Mouse (Mus musculus): ENCODE results near the gene Arhgef18.

The Arhgef18 gene

DNA sequence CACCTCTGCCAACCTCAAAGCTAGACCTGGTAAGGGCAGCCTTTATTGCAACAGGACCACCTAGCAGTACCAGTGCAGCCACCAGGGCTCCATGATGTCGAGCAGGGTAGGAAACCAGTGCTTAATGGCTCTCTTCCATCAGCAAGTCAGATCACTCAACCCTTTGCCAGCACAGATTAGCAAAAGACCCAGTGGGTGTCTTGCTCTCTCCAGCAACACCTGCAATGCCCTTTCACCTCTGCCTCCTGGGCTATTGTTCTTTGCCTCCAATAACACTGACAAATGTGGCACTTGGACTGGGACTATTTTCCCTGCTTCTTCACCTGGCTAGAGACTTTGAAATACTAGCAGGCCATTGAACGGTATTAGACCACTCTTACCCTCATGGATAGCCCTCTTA is 56.4 kb downstream of the Arhgef18 start:
- in situ Hi-C loops (cut with MboI; ENCODE audit: low sequenced_read_pairs) = no loop called here

DNA sequence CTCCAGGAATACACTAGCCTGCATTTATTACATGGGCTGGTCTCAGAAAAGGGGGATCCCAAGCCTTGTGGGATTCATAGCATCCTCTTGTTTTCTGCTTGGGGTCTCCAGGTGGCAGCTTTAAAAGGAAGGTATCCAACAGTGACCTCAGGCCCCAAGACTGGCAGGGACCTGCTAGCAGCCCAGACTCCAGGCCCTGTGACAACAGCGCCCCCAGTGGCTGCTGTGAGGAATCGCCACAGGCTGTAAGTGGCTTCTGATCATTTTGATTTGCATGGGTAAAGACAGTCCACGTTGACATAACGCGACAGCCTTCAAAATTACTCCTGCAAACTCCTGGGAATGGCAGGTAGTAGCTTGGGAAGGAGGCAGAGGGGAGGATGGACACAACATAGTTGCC is 57.9 kb downstream of the Arhgef18 start:
- in situ Hi-C loops (cut with MboI; ENCODE audit: low sequenced_read_pairs) = no loop called here

DNA sequence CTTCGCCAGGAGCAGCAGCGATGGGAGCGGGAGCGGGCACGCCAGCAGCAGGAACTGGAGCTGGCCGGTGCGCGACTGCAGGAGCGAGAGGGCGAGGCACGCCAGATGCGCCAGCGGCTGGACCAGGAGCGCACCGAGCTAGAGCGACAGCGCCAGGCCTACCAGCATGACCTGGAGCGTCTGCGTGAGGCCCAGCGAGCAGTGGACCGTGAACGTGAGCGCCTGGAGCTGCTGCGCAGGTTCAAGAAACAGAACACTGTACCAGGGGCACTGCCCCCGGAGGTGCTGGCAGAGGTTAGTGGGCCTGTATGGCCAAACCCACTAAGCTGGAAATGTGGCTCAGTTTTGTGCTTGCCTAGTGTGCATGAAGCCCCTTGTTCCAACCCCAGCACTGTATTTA is 59.2 kb downstream of the Arhgef18 start:
- in situ Hi-C loops (cut with MboI; ENCODE audit: low sequenced_read_pairs) = no loop called here

- in situ Hi-C loops (cut with MboI; ENCODE audit: low sequenced_read_pairs) = no loop called here
Measured at GRCm38 (mm10) chr8:3463248-3463647, 70.4 kb downstream of the Arhgef18 start.

- in situ Hi-C loops (cut with MboI; ENCODE audit: low sequenced_read_pairs) = no loop called here
Measured at GRCm38 (mm10) chr8:3464309-3464708, 71.5 kb downstream of the Arhgef18 start.

- in situ Hi-C loops (cut with MboI; ENCODE audit: low sequenced_read_pairs) = no loop called here
Measured at GRCm38 (mm10) chr8:3467006-3467885, 74.4 kb downstream of the Arhgef18 start, which contains the start of gene Pex11g. Gene Pex11g (minus strand): TSS chr8:3467680.

GRCm38 (mm10) chr8:3467886-3468545 is 75.2 kb downstream of the Arhgef18 start:
- in situ Hi-C loops (cut with MboI; ENCODE audit: low sequenced_read_pairs) = no loop called here

GRCm38 (mm10) chr8:3468838-3469237 is 76.0 kb downstream of the Arhgef18 start:
- in situ Hi-C loops (cut with MboI; ENCODE audit: low sequenced_read_pairs) = no loop called here

DNA sequence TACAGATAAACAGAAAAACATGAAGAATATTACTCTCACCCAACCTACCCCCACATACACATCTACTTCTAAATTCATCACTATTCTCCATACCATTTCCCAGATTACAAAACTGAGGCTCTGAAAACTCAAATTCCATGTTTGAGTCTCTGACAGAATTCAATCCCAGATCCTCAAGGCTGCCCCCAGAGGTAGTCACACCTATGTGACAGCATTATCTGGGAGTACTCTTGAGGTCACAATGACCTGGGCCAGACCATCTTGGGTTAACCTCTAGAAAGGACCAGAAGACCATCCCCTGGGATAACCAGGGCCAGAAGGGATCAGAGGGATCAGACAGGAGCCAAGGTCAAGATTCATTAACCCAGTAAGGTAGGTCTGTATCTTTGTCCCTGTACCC is 77.8 kb downstream of the Arhgef18 start, which contains the start of gene Tex45:
TSS of gene Tex45 (plus strand) at position 301 of the 400 bp plus-strand sequence.
- in situ Hi-C loops (cut with MboI; ENCODE audit: low sequenced_read_pairs) = no loop called here

GRCm38 (mm10) chr8:3475715-3476429 is 83.1 kb downstream of the Arhgef18 start:
- in situ Hi-C loops (cut with MboI; ENCODE audit: low sequenced_read_pairs) = no loop called here

DNA sequence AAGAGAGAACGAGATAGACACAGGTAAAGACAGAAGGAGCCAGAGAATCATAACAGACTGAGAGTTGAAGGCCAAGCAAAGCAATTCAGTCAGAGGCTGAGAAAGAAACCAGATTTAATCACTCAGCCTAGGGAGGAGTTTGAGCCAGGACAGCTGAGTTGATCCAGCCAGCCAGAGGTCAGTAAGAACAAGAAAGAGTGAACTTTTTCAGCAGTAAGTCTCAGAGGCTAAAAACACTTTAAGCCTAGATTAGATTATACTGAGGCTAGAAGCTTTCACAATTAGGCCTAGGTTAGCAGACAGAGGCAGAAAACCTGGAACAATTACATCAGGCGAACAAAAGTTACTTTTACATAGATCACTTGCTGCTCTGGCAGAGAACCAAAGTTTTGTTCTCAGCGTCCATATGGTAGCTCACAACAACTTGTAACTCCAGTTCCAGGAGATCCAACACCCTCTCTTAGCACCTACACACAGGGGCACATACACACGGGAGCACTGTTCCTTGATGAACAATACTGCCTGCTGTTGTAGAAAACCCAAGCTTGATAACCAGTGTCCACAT is 87.5 kb downstream of the Arhgef18 start:
- in situ Hi-C loops (cut with MboI; ENCODE audit: low sequenced_read_pairs) = no loop called here

DNA sequence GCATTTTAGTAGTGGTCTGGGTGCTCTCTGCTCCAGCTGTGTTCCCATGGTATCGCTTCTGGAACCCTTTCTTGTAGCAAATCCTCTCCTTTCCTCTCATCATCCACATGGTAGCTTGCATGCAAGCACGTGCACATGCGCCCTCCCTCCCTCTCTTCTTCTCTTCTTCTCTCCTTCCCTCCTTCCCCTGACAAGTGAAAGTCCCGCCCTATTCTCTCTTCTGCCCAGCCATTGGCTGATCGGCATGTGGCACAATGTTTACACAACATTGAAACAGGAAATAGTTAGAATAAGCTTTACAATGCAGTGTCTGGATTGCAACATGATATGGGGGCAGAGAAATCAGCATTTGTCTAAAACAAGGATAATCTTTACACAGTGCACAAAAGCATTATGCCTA is 88.8 kb downstream of the Arhgef18 start:
- in situ Hi-C loops (cut with MboI; ENCODE audit: low sequenced_read_pairs) = no loop called here

DNA sequence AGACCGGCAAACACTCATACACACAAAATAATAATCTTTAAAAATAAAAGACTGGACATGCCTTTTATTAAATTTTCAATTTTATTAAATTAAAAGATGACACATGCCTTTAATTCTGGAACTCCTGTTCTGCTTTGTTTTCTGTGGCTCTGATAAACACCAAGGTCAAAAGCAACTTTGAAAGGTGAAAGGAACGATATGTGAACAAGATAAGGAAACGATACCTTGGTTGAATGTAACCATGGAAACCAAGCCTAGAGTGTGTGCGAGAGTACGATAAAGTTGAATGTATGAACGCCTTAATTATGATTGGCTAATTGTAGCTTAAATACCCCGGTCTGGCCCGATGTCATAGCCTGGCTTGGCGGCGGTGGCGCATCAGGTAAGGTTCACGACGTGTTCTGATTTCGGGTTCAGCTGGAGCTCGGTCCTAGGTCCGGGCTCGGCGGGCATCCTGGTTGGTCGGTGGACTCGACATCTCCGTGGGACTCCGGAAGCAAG is 89.5 kb downstream of the Arhgef18 start:
- in situ Hi-C loops (cut with MboI; ENCODE audit: low sequenced_read_pairs) = no loop called here

GRCm38 (mm10) chr8:3483546-3483945 is 90.7 kb downstream of the Arhgef18 start:
- in situ Hi-C loops (cut with MboI; ENCODE audit: low sequenced_read_pairs) = no loop called here

- in situ Hi-C loops (cut with MboI; ENCODE audit: low sequenced_read_pairs) = no loop called here
Measured at GRCm38 (mm10) chr8:3485192-3485591, 92.4 kb downstream of the Arhgef18 start.

DNA sequence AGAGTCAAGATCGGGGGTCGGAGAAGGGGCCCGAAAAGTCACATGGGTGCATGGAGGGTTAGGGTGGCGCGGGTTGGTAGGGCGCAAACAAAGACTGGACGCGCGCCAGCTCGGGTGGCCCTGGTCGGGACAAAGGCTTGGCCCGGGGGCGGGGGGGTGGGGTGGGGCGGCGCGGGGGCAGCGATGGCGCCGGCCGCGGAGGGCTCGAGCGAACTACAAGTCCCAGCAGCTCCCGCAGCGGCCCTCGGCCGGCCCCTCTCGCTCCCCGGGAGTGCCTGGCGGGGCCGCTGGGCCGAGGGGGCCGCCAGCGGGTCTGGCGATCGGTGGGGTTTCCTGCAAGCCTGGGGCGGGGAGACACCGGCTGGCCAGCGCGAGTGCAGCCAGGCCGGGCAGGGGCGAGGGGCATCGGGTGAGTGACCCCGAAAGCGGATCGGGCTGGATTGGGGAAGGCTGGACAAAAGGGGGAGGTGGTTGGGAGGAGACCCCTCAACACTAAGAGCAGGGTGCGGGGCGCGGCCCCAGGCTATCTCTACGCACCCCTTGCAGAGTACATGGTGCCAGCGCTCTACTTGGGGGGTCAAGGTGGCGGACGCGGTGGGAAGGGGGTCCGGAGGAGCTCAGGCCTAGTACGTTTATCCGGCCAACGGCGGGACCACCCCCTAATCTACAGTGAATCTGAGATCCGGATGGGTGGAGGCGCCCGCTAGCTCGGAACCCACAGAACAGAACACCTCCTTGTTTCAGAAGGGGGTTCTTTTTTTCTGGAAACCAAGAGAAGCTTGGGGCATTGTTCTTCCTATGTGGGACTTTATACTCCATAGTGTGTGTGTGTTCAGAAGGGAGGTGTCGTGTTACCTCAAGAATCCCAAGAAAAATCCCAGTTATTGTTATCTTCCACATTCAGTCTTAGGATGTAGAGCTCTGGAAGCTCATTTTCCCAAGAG is 100.4 kb downstream of the Arhgef18 start, which contains the start of gene Zfp358:
TSS of gene Zfp358 (plus strand) at position 238 of the 944 bp plus-strand sequence.
- in situ Hi-C loops (cut with MboI; ENCODE audit: low sequenced_read_pairs) = no loop called here

- in situ Hi-C loops (cut with MboI; ENCODE audit: low sequenced_read_pairs) = no loop called here
Measured at GRCm38 (mm10) chr8:3493845-3494208, 101.0 kb downstream of the Arhgef18 start.

- in situ Hi-C loops (cut with MboI; ENCODE audit: low sequenced_read_pairs) = no loop called here
Measured at GRCm38 (mm10) chr8:3495578-3496427, 103.0 kb downstream of the Arhgef18 start.

DNA sequence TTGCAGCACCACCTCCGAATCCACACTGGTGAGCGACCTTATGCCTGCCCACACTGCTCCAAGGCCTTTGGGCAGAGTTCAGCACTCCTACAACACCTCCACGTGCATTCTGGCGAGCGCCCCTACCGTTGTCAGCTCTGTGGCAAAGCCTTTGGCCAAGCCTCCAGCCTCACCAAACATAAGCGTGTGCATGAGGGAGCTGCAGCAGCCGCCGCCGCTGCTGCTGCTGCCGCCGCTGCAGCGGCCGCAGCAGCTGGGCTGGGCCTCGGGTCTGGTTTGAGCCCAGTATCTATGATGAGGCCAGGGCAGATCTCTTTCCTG is 103.6 kb downstream of the Arhgef18 start:
- in situ Hi-C loops (cut with MboI; ENCODE audit: low sequenced_read_pairs) = no loop called here
